Mouse (Mus musculus) lung, embryonic 16.5 days (tissue): ENCODE data around the gene Kbtbd2. TPM values are rescaled to one million over a fixed set of nuclear protein-coding genes. Genes with fewer than 3 reads are reported as not detected.

Experiments
- ATAC-seq: fragments of 200-750 bp; cut with Nextera tagmentation; 2 replicates; pipeline ENCODE4 v1.8.0; 2017; ENCODE audit warnings: low read depth, mild to moderate bottlenecking, moderate library complexity
- H3K27ac ChIP-seq: fragments of 300-500 bp; sonication (generic); 2 replicates; pipeline ENCODE4 v1.5.1; 2014; ENCODE audit warnings: mild to moderate bottlenecking, control low read depth, low read length
- H3K27me3 ChIP-seq: fragments of 300-500 bp; sonication (generic); 2 replicates; pipeline ENCODE4 v1.6.1; 2014; ENCODE audit warnings: low read depth, low read length, mixed read lengths; ENCODE audit not compliant: control insufficient read depth, insufficient read depth
- H3K36me3 ChIP-seq: fragments of 300-500 bp; sonication (generic); 2 replicates; pipeline ENCODE4 v1.6.1; 2014; ENCODE audit warnings: low read length; ENCODE audit not compliant: control insufficient read depth, insufficient read depth
- H3K4me1 ChIP-seq: fragments of 300-500 bp; sonication (generic); replicated peaks from 2 replicates; pipeline ENCODE4 v1.6.1; 2014; ENCODE audit warnings: low read length, mixed read lengths; ENCODE audit not compliant: control insufficient read depth, insufficient read depth
- H3K4me2 ChIP-seq: fragments of 300-500 bp; sonication (generic); 2 replicates; pipeline ENCODE4 v1.6.1; 2014; ENCODE audit warnings: low read depth, low read length, control low read depth
- H3K4me3 ChIP-seq: fragments of 300-500 bp; sonication (generic); 2 replicates; pipeline ENCODE4 v1.5.1; 2014; ENCODE audit warnings: mild to moderate bottlenecking, low read length, control low read depth
- H3K9ac ChIP-seq: fragments of 300-500 bp; sonication (generic); 2 replicates; pipeline ENCODE4 v1.6.1; 2014; ENCODE audit warnings: low read length, control low read depth
- H3K9me3 ChIP-seq: fragments of 300-500 bp; sonication (generic); 2 replicates; pipeline ENCODE4 v1.6.1; 2016; ENCODE audit warnings: low read length; ENCODE audit not compliant: control insufficient read depth
- WGBS: fragments of 180-500 bp; shearing (Covaris S2); extraction: QIAGEN DNeasy Blood & Tissue Kit; methylation state at CpG from one replicate; pipeline ENCODE4 v1.1.7; 2014; 5-methylcytosine and 5-hydroxymethylcytosine counted together
- polyA plus RNA-seq: library from polyadenylated mRNA; unstranded; fragments of >200 nt; fragmentation: Nextera tagmentation; extraction: Ambion mirVana; gene quantifications from 2 replicates; pipeline ENCODE4 v1.2.1, GENCODE M21; 2015

Gene Kbtbd2
- polyA plus RNA-seq, 1 experiment from 2014 or later: 27.8 TPM

DNA sequence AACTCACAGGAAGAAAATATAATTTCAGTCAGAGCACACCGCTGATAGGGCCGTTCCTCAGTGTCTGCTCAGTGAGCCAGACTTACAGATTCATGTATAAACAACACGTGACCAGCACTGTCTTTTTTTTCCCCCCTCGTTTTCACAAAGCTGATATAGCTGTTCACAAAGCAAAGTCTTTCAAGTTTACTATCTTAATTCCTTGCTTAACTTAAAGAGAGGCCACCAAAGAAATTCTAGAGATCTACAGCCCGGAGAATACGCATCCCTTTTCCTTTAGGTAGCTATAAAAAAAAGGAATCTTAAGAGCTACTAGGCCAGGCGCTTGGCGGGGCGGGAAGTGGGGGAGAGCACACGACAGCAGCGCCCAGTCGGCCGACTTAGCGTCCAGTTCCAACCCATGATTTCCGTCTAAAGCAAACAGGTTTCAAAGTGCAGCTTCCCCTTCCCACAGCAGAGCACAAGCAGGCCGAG, 908 bp downstream of the Kbtbd2 start:
- peak overlapping the region; percentile 82 for H3K4me2 ChIP-seq
- peaks cover 13% of the 10 kb centered on the region for H3K4me1 ChIP-seq
- no peaks in the 10 kb centered on the region for H3K36me3 ChIP-seq
- no peaks in the 10 kb centered on the region for H3K9me3 ChIP-seq
- no peaks in the 10 kb centered on the region for H3K27me3 ChIP-seq
- H3K9ac ChIP-seq: peak overlapping the region; percentile 95
- H3K27ac ChIP-seq: peak overlapping the region; percentile 100
- WGBS: under 1% methylated on average over 16 of the region's 16 CpGs
- peak overlapping the region; percentile 76 for H3K4me3 ChIP-seq
- peak; percentile 44 for ATAC-seq

DNA sequence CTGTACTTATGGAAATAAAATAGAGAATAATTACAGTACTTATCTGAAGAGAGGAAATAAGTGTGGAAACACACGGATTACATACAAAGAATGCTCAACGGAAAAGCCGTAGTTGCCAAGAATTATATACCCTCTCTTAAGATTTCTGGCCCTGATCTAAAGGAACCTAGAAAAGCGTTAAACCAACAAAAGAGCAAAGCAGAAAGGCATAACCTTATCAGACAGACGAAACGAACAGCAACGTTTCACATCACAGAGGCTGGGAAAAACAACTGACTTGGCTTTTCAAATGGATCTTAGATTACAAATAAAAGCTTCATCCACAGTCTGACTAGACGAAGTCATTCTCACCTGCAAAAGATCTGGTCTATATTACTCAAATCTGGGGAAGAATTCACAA, 1.4 kb downstream of the Kbtbd2 start:
- WGBS: 2% methylated on average over 8 of the region's 8 CpGs
- Histone ChIP-seq H3K27ac (peak overlapping the region; percentile 100), H3K27me3 (no peaks in the 10 kb centered on the region), H3K36me3 (no peaks in the 10 kb centered on the region), H3K9ac (peak overlapping the region; percentile 95), H3K9me3 (no peaks in the 10 kb centered on the region), H3K4me3 (peak overlapping the region; percentile 76), H3K4me2 (peak overlapping the region; percentile 82), H3K4me1 (peaks cover 13% of the 10 kb centered on the region)
- no peak for ATAC-seq

- Histone ChIP-seq H3K27ac (no peak overlapping the region), H3K9ac (no peak overlapping the region), H3K36me3 (no peaks in the 10 kb centered on the region), H3K27me3 (no peaks in the 10 kb centered on the region), H3K4me1 (peaks cover 13% of the 10 kb centered on the region), H3K4me2 (peak overlapping the region; percentile 82), H3K9me3 (no peaks in the 10 kb centered on the region), H3K4me3 (no peak overlapping the region)
- WGBS: 78% methylated on average over 5 of the region's 5 CpGs
- ATAC-seq: no peak
Measured at GRCm38 (mm10) chr6:56794834-56795233, 2.8 kb downstream of the Kbtbd2 start.

DNA sequence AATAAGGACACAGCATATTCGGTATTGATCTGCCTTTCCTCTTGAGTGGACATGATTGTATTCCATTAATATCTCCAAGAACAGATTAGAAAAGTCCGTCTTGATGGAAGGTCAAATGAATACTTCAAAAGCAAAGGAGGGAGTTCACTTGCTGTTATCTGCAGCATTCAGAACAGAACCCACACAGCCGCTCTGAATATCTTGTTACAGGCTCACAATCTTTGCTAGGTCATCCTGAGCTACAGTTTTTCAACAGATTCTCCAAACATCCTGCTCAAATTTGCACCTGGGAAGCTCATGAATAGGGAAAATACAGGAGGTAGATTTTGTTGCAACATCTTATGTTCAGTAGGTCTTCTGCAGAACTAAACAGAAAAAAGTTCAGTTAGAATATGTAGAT, 8.3 kb downstream of the Kbtbd2 start:
- H3K9me3 ChIP-seq: no peaks in the 10 kb centered on the region
- no peak for ATAC-seq
- WGBS: 78% methylated on average over 3 of the region's 3 CpGs
- no peak overlapping the region for H3K9ac ChIP-seq
- H3K27ac ChIP-seq: no peak overlapping the region
- no peak overlapping the region for H3K4me3 ChIP-seq
- H3K4me2 ChIP-seq: no peak overlapping the region
- peaks cover 4% of the 10 kb centered on the region for H3K4me1 ChIP-seq
- peaks cover 9% of the 10 kb centered on the region for H3K36me3 ChIP-seq
- H3K27me3 ChIP-seq: no peaks in the 10 kb centered on the region

DNA sequence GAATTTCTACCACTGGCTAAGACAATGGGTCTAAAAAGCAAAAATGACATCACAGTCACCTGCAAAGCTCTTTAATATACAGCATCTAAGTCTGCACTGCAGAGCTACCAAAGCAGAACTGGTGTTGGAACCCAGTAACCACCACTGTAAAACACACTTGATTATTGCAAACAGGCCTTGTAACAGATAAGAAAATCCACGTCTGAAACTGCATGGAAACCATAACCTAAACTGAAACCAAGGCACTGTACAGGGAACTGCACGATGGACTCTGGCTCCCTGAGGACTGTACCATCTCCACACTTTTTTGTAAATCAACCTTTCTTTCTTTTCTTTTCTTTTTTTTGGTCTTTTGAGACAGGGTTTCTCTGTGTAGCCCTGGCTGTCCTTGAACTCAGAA, 9.9 kb downstream of the Kbtbd2 start:
- Histone ChIP-seq H3K36me3 (peaks cover 16% of the 10 kb centered on the region), H3K4me2 (no peak overlapping the region), H3K9ac (no peak overlapping the region), H3K27me3 (no peaks in the 10 kb centered on the region), H3K4me1 (peaks cover 4% of the 10 kb centered on the region; the same call in 1 of the 2 replicates), H3K27ac (no peak overlapping the region), H3K9me3 (no peaks in the 10 kb centered on the region), H3K4me3 (no peak overlapping the region)
- 74% methylated on average over 2 of the region's 2 CpGs for WGBS
- no peak for ATAC-seq

DNA sequence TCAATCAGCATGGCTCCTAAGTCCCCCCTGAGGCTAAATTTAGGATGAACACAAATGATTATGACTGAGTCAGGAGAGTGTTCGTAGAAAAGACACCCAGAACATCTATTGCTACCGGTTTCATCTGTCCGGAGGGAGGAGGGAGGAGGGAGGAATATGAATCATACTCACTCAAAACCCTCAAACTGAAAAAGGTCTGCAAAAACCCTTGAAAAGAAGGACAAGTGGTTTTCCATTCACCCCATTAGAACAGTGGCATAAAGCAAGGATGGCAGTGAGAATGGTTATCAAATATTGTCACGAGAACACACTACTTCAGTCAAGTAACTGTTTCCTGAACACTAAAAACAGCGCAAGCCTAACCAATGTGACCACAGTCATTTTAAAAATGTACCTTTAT, 12.5 kb downstream of the Kbtbd2 start:
- Histone ChIP-seq H3K4me2 (no peak overlapping the region), H3K27ac (no peak overlapping the region), H3K9me3 (no peaks in the 10 kb centered on the region), H3K9ac (no peak overlapping the region), H3K27me3 (no peaks in the 10 kb centered on the region), H3K36me3 (peaks cover 21% of the 10 kb centered on the region), H3K4me1 (peaks cover 4% of the 10 kb centered on the region; the same call in 1 of the 2 replicates), H3K4me3 (no peak overlapping the region)
- 65% methylated on average over 5 of the region's 5 CpGs for WGBS
- ATAC-seq: no peak

- no peak for ATAC-seq
- WGBS: 72% methylated on average over 4 of the region's 4 CpGs
Measured at GRCm38 (mm10) chr6:56783561-56784272, 13.9 kb downstream of the Kbtbd2 start.

DNA sequence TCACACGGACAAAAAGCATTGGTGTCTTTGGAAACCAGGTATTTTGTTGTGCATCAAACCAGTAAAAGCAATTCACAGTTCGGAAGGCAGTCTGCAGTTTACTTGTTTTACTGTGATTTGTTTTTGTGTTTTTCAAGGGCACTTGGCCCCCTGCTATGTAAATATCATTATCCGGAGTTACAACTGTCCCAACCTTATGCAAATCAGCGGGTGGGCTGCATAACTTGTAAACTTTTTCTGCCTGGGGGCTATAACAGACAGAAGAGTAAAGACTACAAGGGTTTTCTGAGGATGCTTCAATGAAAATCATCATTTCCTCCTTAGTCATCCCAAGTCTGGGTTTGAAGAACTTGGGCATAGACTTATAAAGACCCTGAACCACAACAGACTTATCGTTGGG, 18.0 kb downstream of the Kbtbd2 start:
- ATAC-seq: no peak
- WGBS: 92% methylated on average over 5 of the region's 5 CpGs
- H3K9me3 ChIP-seq: no peaks in the 10 kb centered on the region
- no peak overlapping the region for H3K27ac ChIP-seq
- no peak overlapping the region for H3K9ac ChIP-seq
- H3K4me2 ChIP-seq: no peak overlapping the region
- H3K36me3 ChIP-seq: peaks cover 36% of the 10 kb centered on the region
- peaks cover 6% of the 10 kb centered on the region; the same call in 1 of the 2 replicates for H3K4me1 ChIP-seq
- no peak overlapping the region for H3K4me3 ChIP-seq
- no peaks in the 10 kb centered on the region for H3K27me3 ChIP-seq

More at GRCm38 (mm10) chr6:56783561-56784272, 13.9 kb downstream of the Kbtbd2 start:
- H3K27ac ChIP-seq: no peak overlapping the region
- peaks cover 31% of the 10 kb centered on the region for H3K36me3 ChIP-seq
- H3K9ac ChIP-seq: no peak overlapping the region
- H3K4me1 ChIP-seq: peaks cover 4% of the 10 kb centered on the region; the same call in 1 of the 2 replicates
- H3K9me3 ChIP-seq: no peaks in the 10 kb centered on the region
- H3K27me3 ChIP-seq: no peaks in the 10 kb centered on the region
- H3K4me3 ChIP-seq: no peak overlapping the region
- H3K4me2 ChIP-seq: no peak overlapping the region

DNA sequence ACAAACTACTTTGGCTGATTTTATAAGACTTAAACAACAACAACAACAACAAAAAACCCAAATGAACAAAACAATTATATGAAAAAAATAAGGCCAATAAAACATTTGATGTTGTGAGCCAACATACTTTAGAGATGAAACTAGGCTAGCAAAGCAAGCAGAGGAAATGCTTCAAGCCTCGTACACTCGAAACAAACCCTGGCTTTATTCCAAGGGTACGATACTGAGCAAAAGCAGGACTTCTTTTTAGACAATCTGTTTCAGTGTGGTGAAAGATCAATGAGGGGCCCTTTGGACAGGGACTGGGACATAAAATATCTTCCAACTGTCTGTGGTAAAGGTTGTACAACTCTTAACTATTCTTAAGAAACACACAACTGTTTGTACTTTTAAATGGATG, 21.8 kb downstream of the Kbtbd2 start:
- ATAC-seq: no peak
- no peak overlapping the region for H3K27ac ChIP-seq
- H3K4me1 ChIP-seq: peaks cover 6% of the 10 kb centered on the region; the same call in 1 of the 2 replicates
- no peak overlapping the region for H3K4me2 ChIP-seq
- H3K9ac ChIP-seq: no peak overlapping the region
- WGBS: 28% methylated on average over 3 of the region's 3 CpGs
- no peak overlapping the region for H3K4me3 ChIP-seq
- H3K36me3 ChIP-seq: peaks cover 33% of the 10 kb centered on the region
- H3K9me3 ChIP-seq: no peaks in the 10 kb centered on the region
- H3K27me3 ChIP-seq: no peaks in the 10 kb centered on the region
